Mouse (Mus musculus): Measurements from ENCODE around the gene Gpd1.

DNA sequence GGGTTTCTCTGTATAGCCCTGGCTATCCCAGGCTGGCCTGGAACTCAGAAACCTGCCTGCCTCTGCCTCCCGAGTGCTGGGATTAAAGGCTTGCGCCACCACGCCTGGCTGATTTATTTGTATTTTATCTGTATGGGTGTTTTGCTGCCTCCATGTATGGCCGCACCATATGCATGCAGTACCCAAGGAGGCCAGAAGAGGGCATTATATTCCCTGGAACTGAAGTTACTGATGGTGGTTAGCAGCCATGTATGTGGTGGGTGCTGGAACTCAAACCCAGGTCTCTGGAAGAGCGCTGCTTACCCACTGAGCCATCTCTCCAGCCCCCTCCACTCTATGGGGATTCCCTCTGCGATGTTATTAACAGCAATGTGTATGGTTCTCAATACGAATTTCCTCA is 34.4 kb upstream of the Gpd1 start:
- TF ChIP-seq CTCF (IDR thresholded peaks at IDR 0.05; ENCODE audit: borderline replicate concordance, control insufficient read depth, extremely low read depth, insufficient read depth, low read length, poor library complexity) = no peak
- TF ChIP-seq POLR2A (IDR thresholded peaks at IDR 0.05; ENCODE audit: control insufficient read depth, extremely low read depth, insufficient read depth, low read length, poor library complexity) = no peak

Measured in thymus, adult 2 months (tissue).